Mouse (Mus musculus) intestine, postnatal 0 days (tissue): ENCODE results near the gene H3f3a. TPM values are rescaled to one million over a fixed set of nuclear protein-coding genes. Genes with fewer than 3 reads are reported as not detected.

ENCODE experiments used
- ATAC-seq: fragments of 200-750 bp; cut with Nextera tagmentation; 2 replicates; pipeline ENCODE4 v1.8.0; 2017; ENCODE audit warnings: mild to moderate bottlenecking, moderate TSS enrichment, moderate library complexity
- H3K27ac ChIP-seq: fragments of 300-500 bp; sonication (generic); 2 replicates; pipeline ENCODE4 v1.5.1; 2014; ENCODE audit warnings: mild to moderate bottlenecking, low read depth, low read length, moderate library complexity
- H3K27me3 ChIP-seq: fragments of 300-500 bp; sonication (generic); replicated peaks from 2 replicates; pipeline ENCODE4 v1.6.1; 2014; ENCODE audit warnings: low read length, mixed read lengths; ENCODE audit not compliant: control insufficient read depth, insufficient read depth
- H3K36me3 ChIP-seq: fragments of 300-500 bp; sonication (generic); 2 replicates; pipeline ENCODE4 v1.6.1; 2014; ENCODE audit warnings: mild to moderate bottlenecking, moderate library complexity; ENCODE audit not compliant: control insufficient read depth, insufficient read depth
- H3K4me1 ChIP-seq: fragments of 300-500 bp; sonication (generic); replicated peaks from 2 replicates; pipeline ENCODE4 v1.6.1; 2014; ENCODE audit warnings: antibody characterized with exemption, low read length, mixed read lengths; ENCODE audit not compliant: control insufficient read depth, insufficient read depth
- H3K4me2 ChIP-seq: fragments of 300-500 bp; sonication (generic); replicated peaks from 2 replicates; pipeline ENCODE4 v1.6.1; 2014; ENCODE audit warnings: low read depth, mild to moderate bottlenecking, moderate library complexity
- H3K4me3 ChIP-seq: fragments of 300-500 bp; sonication (generic); 2 replicates; pipeline ENCODE4 v1.5.1; 2014; ENCODE audit warnings: low read depth, low read length
- H3K9ac ChIP-seq: fragments of 300-500 bp; sonication (generic); 2 replicates; pipeline ENCODE4 v1.6.1; 2014; ENCODE audit warnings: mild to moderate bottlenecking, low read depth, low read length
- H3K9me3 ChIP-seq: fragments of 300-500 bp; sonication (generic); 2 replicates; pipeline ENCODE4 v1.6.1; 2016; ENCODE audit warnings: mixed run types; ENCODE audit not compliant: control insufficient read depth
- CTCF ChIP-seq: sonication (generic); IDR thresholded peaks from 2 replicates; pipeline ENCODE4 v1.5.1; 2016; ENCODE audit warnings: low read depth, mild to moderate bottlenecking, control low read depth, antibody characterized with exemption, moderate library complexity
- WGBS: fragments of 180-500 bp; shearing (Covaris S2); extraction: QIAGEN DNeasy Blood & Tissue Kit; methylation state at CpG from one replicate; pipeline ENCODE4 v1.1.7; 2014; 5-methylcytosine and 5-hydroxymethylcytosine counted together
- polyA plus RNA-seq: library from polyadenylated mRNA; unstranded; fragments of >200 nt; fragmentation: Nextera tagmentation; extraction: Ambion mirVana; gene quantifications from 2 replicates; pipeline ENCODE4 v1.2.1, GENCODE M21; 2015

H3f3a gene
- polyA plus RNA-seq, 1 experiment from 2014 or later = 1,104 TPM

DNA sequence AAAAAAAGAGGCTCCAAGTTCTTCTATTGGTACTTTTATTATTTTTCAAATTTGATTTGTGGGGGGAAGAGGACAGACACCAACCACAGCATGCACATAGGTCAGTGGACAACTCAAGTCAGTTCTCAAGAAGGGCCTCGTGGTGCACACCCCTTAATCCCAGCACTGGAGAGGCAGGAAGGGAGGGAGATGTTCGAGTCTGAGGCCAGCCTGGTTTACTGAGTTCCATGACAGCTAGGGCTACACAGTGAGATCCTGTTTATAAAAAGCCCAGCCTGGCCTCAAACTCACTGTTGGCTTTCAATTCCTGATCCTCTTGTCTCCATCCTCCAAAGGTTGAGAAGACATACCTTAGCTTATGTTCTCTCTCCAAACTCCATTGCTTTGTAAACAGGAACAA lies 12.9 kb downstream of the H3f3a start:
- no peaks in the 10 kb centered on the region for H3K27me3 ChIP-seq
- no peaks in the 10 kb centered on the region for H3K9me3 ChIP-seq
- no peak overlapping the region for H3K4me2 ChIP-seq
- no peak for ATAC-seq
- no peak overlapping the region for H3K27ac ChIP-seq
- TF ChIP-seq CTCF = no peak
- WGBS = 46% methylated on average over 2 of the region's 2 CpGs
- peaks cover 31% of the 10 kb centered on the region for H3K36me3 ChIP-seq
- H3K9ac ChIP-seq = no peak overlapping the region
- H3K4me3 ChIP-seq = no peak overlapping the region
- no peaks in the 10 kb centered on the region for H3K4me1 ChIP-seq

DNA sequence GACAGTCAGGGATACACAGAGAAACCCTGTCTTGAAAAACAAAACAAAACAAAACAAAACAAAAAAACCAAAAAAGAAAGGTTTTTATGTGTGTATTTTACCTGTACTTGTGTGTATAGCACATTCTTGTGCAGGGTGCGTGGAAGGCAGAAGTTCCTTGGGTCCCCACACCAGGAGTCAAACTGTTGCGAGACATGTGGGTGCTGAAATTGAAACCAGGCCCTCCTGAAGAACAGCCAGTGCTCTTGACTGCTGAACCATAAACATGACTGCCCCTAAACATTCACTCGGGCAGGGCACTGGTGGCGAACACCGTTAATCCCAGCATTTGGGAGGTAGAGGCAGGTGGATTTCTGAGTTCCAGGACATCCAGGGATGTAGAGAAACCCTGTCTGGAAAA lies 13.7 kb downstream of the H3f3a start:
- Histone ChIP-seq H3K4me2 (no peak overlapping the region), H3K9ac (no peak overlapping the region), H3K27ac (no peak overlapping the region), H3K36me3 (peaks cover 23% of the 10 kb centered on the region), H3K4me1 (no peaks in the 10 kb centered on the region), H3K9me3 (no peaks in the 10 kb centered on the region), H3K27me3 (no peaks in the 10 kb centered on the region), H3K4me3 (no peak overlapping the region)
- WGBS = 93% methylated on average over 5 of the region's 5 CpGs
- no peak for ATAC-seq
- no peak for TF ChIP-seq CTCF

GRCm38 (mm10) chr1:180799253-180799652 lies 14.5 kb downstream of the H3f3a start:
- Histone ChIP-seq H3K9ac (no peak overlapping the region), H3K36me3 (peaks cover 16% of the 10 kb centered on the region), H3K4me3 (no peak overlapping the region), H3K9me3 (no peaks in the 10 kb centered on the region), H3K27ac (no peak overlapping the region), H3K4me2 (no peak overlapping the region), H3K27me3 (no peaks in the 10 kb centered on the region), H3K4me1 (peaks cover 1% of the 10 kb centered on the region; the same call in 1 of the 2 replicates)
- no peak for ATAC-seq
- no peak for TF ChIP-seq CTCF
- WGBS = 94% methylated on average over 5 of the region's 5 CpGs

GRCm38 (mm10) chr1:180798660-180799059 lies 15.1 kb downstream of the H3f3a start:
- Histone ChIP-seq H3K4me1 (peaks cover 7% of the 10 kb centered on the region; the same call in 1 of the 2 replicates), H3K4me2 (no peak overlapping the region), H3K9ac (no peak overlapping the region), H3K9me3 (no peaks in the 10 kb centered on the region), H3K4me3 (no peak overlapping the region), H3K27me3 (no peaks in the 10 kb centered on the region), H3K27ac (no peak overlapping the region), H3K36me3 (peaks cover 10% of the 10 kb centered on the region)
- no peak for ATAC-seq
- TF ChIP-seq CTCF = no peak
- 97% methylated on average over 5 of the region's 5 CpGs for WGBS

GRCm38 (mm10) chr1:180794170-180794569 lies 19.6 kb downstream of the H3f3a start:
- H3K4me2 ChIP-seq = peak overlapping the region; percentile 80
- H3K36me3 ChIP-seq = no peaks in the 10 kb centered on the region
- TF ChIP-seq CTCF = peak; percentile 34; the same call in 1 of the 2 replicates
- no peaks in the 10 kb centered on the region for H3K9me3 ChIP-seq
- 4% methylated on average over 21 of the region's 21 CpGs for WGBS
- peak overlapping the region; percentile 40 for H3K9ac ChIP-seq
- H3K27ac ChIP-seq = peak overlapping the region; percentile 30; the same call in 1 of the 2 replicates
- peak overlapping the region; percentile 31 for H3K4me3 ChIP-seq
- H3K27me3 ChIP-seq = no peaks in the 10 kb centered on the region
- peak; percentile 66 for ATAC-seq
- H3K4me1 ChIP-seq = peaks cover 7% of the 10 kb centered on the region; the same call in 1 of the 2 replicates

DNA sequence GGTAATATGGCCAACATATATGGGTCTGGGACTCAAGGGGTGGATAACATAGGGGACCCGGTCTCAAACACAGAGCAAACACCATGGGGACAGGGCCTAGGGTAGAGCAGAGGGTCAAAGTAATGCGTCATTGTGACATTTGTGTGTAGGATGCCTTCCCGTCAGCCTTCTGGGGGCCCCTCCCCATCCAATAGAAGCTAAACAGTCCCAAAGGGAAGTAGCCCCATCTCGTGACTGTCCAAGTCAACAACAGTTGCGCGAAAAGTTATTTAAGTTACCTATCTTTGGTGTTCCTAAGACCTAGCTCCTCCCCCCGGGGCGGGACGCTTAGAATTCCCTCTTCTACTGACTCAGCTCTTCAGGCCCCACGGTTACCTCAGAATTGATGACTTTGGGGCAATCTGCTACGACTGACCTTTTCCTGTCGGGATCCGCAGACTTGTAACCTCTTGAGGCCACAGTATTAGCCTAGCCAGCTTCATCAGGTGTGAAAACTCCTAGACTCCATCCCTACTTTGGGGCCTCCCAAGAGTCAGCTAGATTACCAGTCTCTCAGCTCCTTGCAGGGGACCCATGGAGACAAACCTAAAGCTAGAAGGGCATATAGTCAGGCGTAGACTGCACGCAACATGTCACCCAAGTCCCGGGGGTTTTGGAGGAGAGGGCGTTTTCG lies 20.2 kb downstream of the H3f3a start:
- Histone ChIP-seq H3K27ac (peak overlapping the region; percentile 30), H3K9me3 (no peaks in the 10 kb centered on the region), H3K4me3 (peak overlapping the region; percentile 31), H3K4me1 (peaks cover 7% of the 10 kb centered on the region; the same call in 1 of the 2 replicates), H3K4me2 (peak overlapping the region; percentile 80), H3K9ac (peak overlapping the region; percentile 40), H3K36me3 (no peaks in the 10 kb centered on the region), H3K27me3 (no peaks in the 10 kb centered on the region)
- ATAC-seq = peak; percentile 72
- WGBS = 10% methylated on average over 18 of the region's 18 CpGs
- peak; percentile 66 for TF ChIP-seq CTCF
